13 mouse cellular contexts compared by ENCODE assay signal in genomic region chr19:17417855-17418254, GRCm38 (mm10).
"Had no signal": no experiment of that assay in that cellular context is flagged by ENCODE, and none has a peak within 500 bp of the region (broad histone marks: within the 10 kb centered on the region; RNA-seq: fewer than 3 reads in every experiment).

No protein-coding gene starts in this region.

- DNase-seq: lung, adult 18-20 months; lung, embryonic 14.5 days; lung, postnatal 10 days; lung, postnatal 4 days; midbrain, embryonic 14.5 days; retina, postnatal 1 day; right cerebral cortex, adult 18-20 months; right cerebral cortex, postnatal 25 days; right cerebral cortex, postnatal 4 days; spleen, adult 18-20 months; thymus, adult 18-20 months; thymus, postnatal 25 days; thymus, postnatal 4 days had no signal
